Mouse (Mus musculus) embryonic fibroblast, embryonic 13.5 days (primary cell): ENCODE results near the gene 1700012P22Rik. TPM values are rescaled to one million over a fixed set of nuclear protein-coding genes. Genes with fewer than 3 reads are reported as not detected.
A peak's percentile ranks its signal among the peaks of the same experiment; 100 is the strongest.

Experiments
- H3K27ac ChIP-seq: 2 replicates; pipeline ENCODE4 v1.5.1; 2012; ENCODE audit warnings: low read length, control low read depth, inconsistent platforms; ENCODE audit not compliant: insufficient read depth
- H3K4me1 ChIP-seq: 2 replicates; pipeline ENCODE4 v1.6.1; 2011; ENCODE audit warnings: low read length; ENCODE audit not compliant: control insufficient read depth, insufficient read depth
- H3K4me3 ChIP-seq: 2 replicates; pipeline ENCODE4 v1.5.1; 2011; ENCODE audit warnings: mild to moderate bottlenecking, control low read depth, low read length; ENCODE audit not compliant: insufficient read depth
- CTCF ChIP-seq: IDR thresholded peaks from 2 replicates; pipeline ENCODE4 v1.5.1; 2011; ENCODE audit warnings: mild to moderate bottlenecking, control low read depth, low read length, moderate library complexity, borderline replicate concordance; ENCODE audit not compliant: insufficient read depth
- POLR2A ChIP-seq: IDR thresholded peaks from 2 replicates; pipeline ENCODE4 v1.6.1; 2011; ENCODE audit warnings: low read depth, mild to moderate bottlenecking, control low read depth, low read length, moderate library complexity
- polyA plus RNA-seq: library from polyadenylated mRNA; stranded (reverse); fragments of >200 nt; gene quantifications from 2 replicates; pipeline ENCODE4 v1.2.4, GENCODE M21; 2011; ENCODE audit warnings: low read depth; ENCODE audit not compliant: missing spikeins, insufficient read length

Gene 1700012P22Rik
- polyA plus RNA-seq, 1 experiment, result not detected

- TF ChIP-seq POLR2A (no peak), CTCF (no peak)
- no peaks in the 10 kb centered on the region for H3K4me1 ChIP-seq
- H3K4me3 ChIP-seq, result no peak overlapping the region
- no peak overlapping the region for H3K27ac ChIP-seq
These were observed 14.0 kb downstream of the 1700012P22Rik start for GRCm38 (mm10) chr4:144424590-144424989.

GRCm38 (mm10) chr4:144420644-144421043 lies 17.9 kb downstream of the 1700012P22Rik start:
- no peaks in the 10 kb centered on the region for H3K4me1 ChIP-seq
- H3K27ac ChIP-seq, result no peak overlapping the region
- TF ChIP-seq POLR2A (no peak), CTCF (peak; percentile 23; the same call in 1 of the 2 replicates)
- no peak overlapping the region for H3K4me3 ChIP-seq

DNA sequence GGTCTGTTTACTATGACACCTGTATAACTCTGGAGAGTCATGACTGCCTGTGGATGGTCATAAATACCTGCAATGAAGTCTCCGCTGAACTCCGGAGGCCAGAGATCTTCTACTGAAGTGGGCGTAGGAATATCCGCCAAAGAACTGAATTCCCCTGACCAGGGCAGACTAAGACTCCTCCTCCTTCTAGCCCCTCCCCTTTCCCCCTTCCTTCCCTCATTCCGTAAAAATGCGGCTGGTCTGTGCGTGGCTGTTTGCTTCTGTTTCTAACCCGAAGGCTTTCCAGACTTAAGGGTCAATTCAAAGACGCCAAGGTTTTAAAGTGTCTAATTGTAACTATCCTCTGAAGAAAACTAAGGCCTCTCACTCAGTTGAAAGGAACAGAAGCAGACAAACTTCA lies 30.3 kb downstream of the 1700012P22Rik start, which contains the start of gene Pramef12:
Gene Pramef12 (minus strand): TSS at position 175 of the 400 bp plus-strand sequence.
- Histone ChIP-seq H3K4me3 (no peak within 1 kb of the TSS), H3K27ac (no peak within 1 kb of the TSS), H3K4me1 (no peaks in the 10 kb centered on the region)
- TF ChIP-seq CTCF, result no peak
- TF ChIP-seq POLR2A, result no peak

- no peak overlapping the region for H3K4me3 ChIP-seq
- TF ChIP-seq POLR2A, result no peak
- TF ChIP-seq CTCF, result no peak
These were observed 32.3 kb downstream of the 1700012P22Rik start for GRCm38 (mm10) chr4:144406261-144406660.

GRCm38 (mm10) chr4:144404456-144405086 lies 34.0 kb downstream of the 1700012P22Rik start:
- Histone ChIP-seq H3K27ac (peak overlapping the region; percentile 15), H3K4me3 (no peak overlapping the region), H3K4me1 (no peaks in the 10 kb centered on the region)
- 0 out of 2 replicates have a peak, but pooled peaks have one; percentile 20 for TF ChIP-seq POLR2A
- no peak for TF ChIP-seq CTCF

More at GRCm38 (mm10) chr4:144406261-144406660, 32.3 kb downstream of the 1700012P22Rik start:
- Histone ChIP-seq H3K27ac (no peak overlapping the region), H3K4me1 (no peaks in the 10 kb centered on the region)

DNA sequence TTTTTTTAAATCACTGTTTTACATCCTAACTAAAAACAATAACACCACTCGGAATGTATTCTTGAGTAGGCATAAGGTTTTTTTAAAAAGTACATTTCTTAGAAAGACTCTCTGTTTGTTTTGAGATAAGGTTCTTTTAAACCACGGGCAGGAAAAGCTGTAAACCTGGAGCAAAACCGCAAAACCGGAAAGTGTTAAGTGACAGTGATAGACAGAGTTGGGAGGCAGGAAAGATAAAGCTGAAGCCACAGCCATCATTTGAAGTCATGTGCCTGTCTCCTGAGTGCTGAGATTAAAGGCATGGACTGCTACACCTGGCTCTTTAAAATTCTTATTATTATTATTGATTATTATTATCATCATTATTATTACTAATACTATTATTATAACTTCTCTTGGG lies 35.9 kb downstream of the 1700012P22Rik start:
- no peaks in the 10 kb centered on the region for H3K4me1 ChIP-seq
- H3K27ac ChIP-seq, result no peak overlapping the region
- H3K4me3 ChIP-seq, result no peak overlapping the region
- TF ChIP-seq CTCF, result no peak

- H3K4me3 ChIP-seq, result no peak overlapping the region
- no peaks in the 10 kb centered on the region for H3K4me1 ChIP-seq
- no peak for TF ChIP-seq POLR2A
- TF ChIP-seq CTCF, result no peak
- no peak overlapping the region for H3K27ac ChIP-seq
These were observed 42.3 kb downstream of the 1700012P22Rik start for GRCm38 (mm10) chr4:144396316-144396715.

GRCm38 (mm10) chr4:144377911-144378310 lies 60.7 kb downstream of the 1700012P22Rik start, which contains the start of gene Pramef20:
Pramef20 (minus strand) TSS chr4:144377933.
- no peak within 1 kb of the TSS for H3K4me3 ChIP-seq
- H3K4me1 ChIP-seq, result no peaks in the 10 kb centered on the region
- no peak for TF ChIP-seq POLR2A
- TF ChIP-seq CTCF, result no peak
- no peak within 1 kb of the TSS for H3K27ac ChIP-seq

Other genes with a start within 250 kb of the 1700012P22Rik start
- not detected in 2 replicates for gene Oog2, start 248.1 kb downstream of the 1700012P22Rik start, polyA plus RNA-seq
- gene C87977, start 225.5 kb downstream of the 1700012P22Rik start, polyA plus RNA-seq, result not detected in 2 replicates
- gene Pramel5, start 158.3 kb downstream of the 1700012P22Rik start, polyA plus RNA-seq, result not detected in 2 replicates
- gene Gm13128, start 108.5 kb downstream of the 1700012P22Rik start, polyA plus RNA-seq, result not detected in 2 replicates
- gene Gm13119, start 80.8 kb downstream of the 1700012P22Rik start, polyA plus RNA-seq, result not detected in 2 replicates
- not detected in 2 replicates for gene Pramef20, start 60.8 kb downstream of the 1700012P22Rik start, polyA plus RNA-seq
- gene Pramef12, start 30.3 kb downstream of the 1700012P22Rik start, polyA plus RNA-seq, result not detected in 2 replicates
- not detected in 2 replicates for gene Gm9944, start 14.5 kb upstream of the 1700012P22Rik start, polyA plus RNA-seq
- gene Aadacl3, start 25.0 kb upstream of the 1700012P22Rik start, polyA plus RNA-seq, result not detected in 2 replicates
- gene 9430007A20Rik, start 81.0 kb upstream of the 1700012P22Rik start, polyA plus RNA-seq, result not detected in 2 replicates
- gene Gm13124, start 126.4 kb upstream of the 1700012P22Rik start, polyA plus RNA-seq, result not detected in 2 replicates
- gene Aadacl4, start 174.9 kb upstream of the 1700012P22Rik start, polyA plus RNA-seq, result not detected in 2 replicates
- not detected in 2 replicates for gene Gm436, start 247.6 kb upstream of the 1700012P22Rik start, polyA plus RNA-seq